Mouse (Mus musculus): ENCODE data around the gene Gm4181. TPM values are rescaled to one million over a fixed set of nuclear protein-coding genes. Genes with fewer than 3 reads are reported as not detected.
"Not testable (repeated sequence)": the region's sequence is repeated elsewhere in the genome, so short reads cannot be mapped to it uniquely, and the experiment has no call there.

Gene Gm4181
- polyA plus RNA-seq (2012; ENCODE audit: insufficient read depth, insufficient read length, missing spikeins) = not detected in 2 replicates

DNA sequence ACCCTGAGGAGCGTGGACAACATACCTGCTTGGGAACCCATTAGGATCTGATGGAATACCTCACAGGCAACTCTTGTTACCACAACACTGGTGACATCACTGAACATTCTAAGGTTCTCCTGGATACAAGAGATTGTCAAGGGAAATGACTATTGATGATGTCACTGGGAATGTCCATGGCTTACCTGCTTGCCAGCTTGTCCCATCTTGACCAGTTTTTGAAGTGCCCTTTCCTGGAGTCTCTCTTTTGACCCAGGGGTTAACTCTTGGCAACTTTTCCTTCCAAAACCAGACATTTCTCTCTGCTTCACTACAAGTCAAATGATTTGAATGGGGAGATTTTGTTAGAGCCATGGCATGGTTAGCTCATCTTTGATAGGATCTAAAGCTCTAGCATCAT is at the start of gene Gm4181:
TSS of gene Gm4181 (minus strand) at position 101 of the 400 bp plus-strand sequence.
- H3K4me3 ChIP-seq (ENCODE audit: insufficient read depth, low read length); H3K27ac ChIP-seq (ENCODE audit: insufficient read depth, low read depth, low read length); H3K4me1 ChIP-seq (ENCODE audit: control insufficient read depth, insufficient read depth, low read length): not testable (repeated sequence)

DNA sequence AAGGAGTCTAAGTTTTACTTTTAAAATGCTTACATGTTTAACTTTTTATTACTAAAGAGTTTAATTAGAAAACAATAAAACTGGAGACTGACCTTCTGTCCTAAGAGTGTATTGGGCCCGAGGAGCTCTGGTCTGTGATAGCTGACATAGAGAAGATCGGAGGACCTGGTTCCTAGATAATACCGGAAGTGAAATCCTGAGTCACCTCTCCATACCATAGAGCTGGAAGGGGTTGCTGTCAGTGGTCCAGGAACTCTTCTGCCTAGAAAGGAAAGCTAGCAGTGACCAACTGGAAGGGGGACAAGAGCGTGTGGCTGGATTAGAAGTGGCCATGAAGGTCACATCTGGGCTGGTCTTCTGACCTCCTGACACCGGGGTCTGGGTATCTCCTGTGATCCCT is 41.8 kb upstream of the Gm4181 start:
- no peak overlapping the region for H3K27ac ChIP-seq (ENCODE audit: insufficient read depth, low read depth, low read length)
- TF ChIP-seq CTCF (IDR thresholded peaks at IDR 0.05; ENCODE audit: low read depth, low read length) (no peak), POLR2A (IDR thresholded peaks at IDR 0.05; ENCODE audit: borderline replicate concordance, low read depth, low read length) (no peak)
- H3K4me3 ChIP-seq (ENCODE audit: insufficient read depth, low read length) = no peak overlapping the region
- H3K4me1 ChIP-seq (ENCODE audit: control insufficient read depth, insufficient read depth, low read length) = no peaks in the 10 kb centered on the region

DNA sequence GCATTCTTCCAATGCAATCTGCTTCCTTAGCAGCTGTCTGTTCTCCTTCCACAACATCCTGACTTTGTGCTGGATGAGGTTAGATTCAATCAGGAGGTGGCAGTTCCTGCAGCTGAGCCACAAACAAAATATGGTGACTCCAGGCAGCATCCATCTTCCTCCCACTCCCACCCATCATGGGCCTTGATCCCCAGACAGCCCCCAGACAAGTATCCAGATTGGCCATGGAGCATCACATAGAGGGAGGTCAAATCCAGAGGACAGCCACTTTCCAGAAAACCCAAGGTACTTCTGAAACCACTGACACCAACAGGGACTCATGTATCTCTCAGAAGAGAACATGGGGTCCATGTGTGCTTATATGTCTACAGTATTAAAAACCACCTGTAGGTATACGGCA is 3.0 kb downstream of the Gm4181 start:
- not testable (repeated sequence) for H3K4me1 ChIP-seq (ENCODE audit: control insufficient read depth, insufficient read depth, low read length); H3K4me3 ChIP-seq (ENCODE audit: insufficient read depth, low read length); H3K27ac ChIP-seq (ENCODE audit: insufficient read depth, low read depth, low read length)

DNA sequence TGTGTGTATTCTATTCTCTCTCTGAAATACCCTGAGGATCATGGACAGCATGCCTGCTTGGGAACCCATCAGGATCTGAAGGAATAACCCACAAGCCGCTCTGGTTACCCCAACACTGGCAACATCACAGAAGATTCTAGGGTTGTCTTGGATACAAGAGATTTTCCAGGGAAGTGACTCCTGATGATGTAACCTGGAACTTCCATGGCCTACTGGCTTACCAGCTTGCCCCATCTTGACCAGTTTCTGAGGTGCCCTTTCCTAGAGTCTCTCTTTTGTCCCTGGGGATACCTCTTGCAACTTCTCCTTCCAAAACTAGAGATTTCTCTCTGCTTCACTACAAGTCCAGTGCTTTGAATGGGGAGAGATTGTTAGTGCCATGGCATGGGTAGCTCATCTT is 24.3 kb downstream of the Gm4181 start, which contains the start of gene Gm17078:
TSS of gene Gm17078 (minus strand) at position 101 of the 400 bp plus-strand sequence.
- Histone ChIP-seq H3K4me1 (ENCODE audit: control insufficient read depth, insufficient read depth, low read length) (no peaks in the 10 kb centered on the region), H3K4me3 (ENCODE audit: insufficient read depth, low read length) (no peak within 1 kb of the TSS), H3K27ac (ENCODE audit: insufficient read depth, low read depth, low read length) (no peak within 1 kb of the TSS)
- TF ChIP-seq POLR2A (IDR thresholded peaks at IDR 0.05; ENCODE audit: borderline replicate concordance, low read depth, low read length) (no peak), CTCF (IDR thresholded peaks at IDR 0.05; ENCODE audit: low read depth, low read length) (no peak)

DNA sequence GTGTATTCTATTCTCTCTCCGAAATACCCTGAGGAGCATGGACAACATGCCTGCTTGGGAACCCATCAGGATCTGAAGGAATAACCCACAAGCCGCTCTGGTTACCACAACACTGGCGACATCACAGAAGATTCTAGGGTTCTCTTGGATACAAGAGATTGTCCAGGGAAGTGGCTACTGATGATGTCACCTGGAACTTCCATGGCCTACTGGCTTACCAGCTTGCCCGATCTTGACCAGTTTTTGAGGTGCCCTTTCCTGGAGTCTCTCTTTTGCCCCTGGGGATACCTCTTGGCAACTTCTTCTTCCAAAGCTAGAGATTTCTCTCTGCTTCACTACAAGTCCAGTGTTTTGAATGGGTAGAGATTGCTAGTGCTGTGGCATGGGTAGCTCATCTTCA is 43.4 kb downstream of the Gm4181 start, which contains the start of gene Gm17174:
TSS of gene Gm17174 (minus strand) at position 101 of the 400 bp plus-strand sequence.
- H3K4me3 ChIP-seq (ENCODE audit: insufficient read depth, low read length); H3K4me1 ChIP-seq (ENCODE audit: control insufficient read depth, insufficient read depth, low read length); H3K27ac ChIP-seq (ENCODE audit: insufficient read depth, low read depth, low read length): not testable (repeated sequence)

Other genes with a start within 250 kb of the Gm4181 start
- gene Vmn2r88, start 224.8 kb downstream of the Gm4181 start, polyA plus RNA-seq (2012; ENCODE audit: insufficient read depth, insufficient read length, missing spikeins) = not detected in 2 replicates
- gene Vmn2r89, start 183.8 kb downstream of the Gm4181 start, polyA plus RNA-seq (2012; ENCODE audit: insufficient read depth, insufficient read length, missing spikeins) = 0.15 TPM in 1 of 2 replicates, not detected in the other
- gene Gm5622, start 82.9 kb downstream of the Gm4181 start, polyA plus RNA-seq (2012; ENCODE audit: insufficient read depth, insufficient read length, missing spikeins) = not detected in 2 replicates
- not detected in 2 replicates for gene Gm17175, start 61.6 kb downstream of the Gm4181 start, polyA plus RNA-seq (2012; ENCODE audit: insufficient read depth, insufficient read length, missing spikeins)
- not detected in 2 replicates for gene Gm17174, start 43.5 kb downstream of the Gm4181 start, polyA plus RNA-seq (2012; ENCODE audit: insufficient read depth, insufficient read length, missing spikeins)
- not detected in 2 replicates for gene Gm17078, start 24.4 kb downstream of the Gm4181 start, polyA plus RNA-seq (2012; ENCODE audit: insufficient read depth, insufficient read length, missing spikeins)
- not detected in 2 replicates for gene Gm17079, start 59.8 kb upstream of the Gm4181 start, polyA plus RNA-seq (2012; ENCODE audit: insufficient read depth, insufficient read length, missing spikeins)
- not detected in 2 replicates for gene Gm5800, start 81.5 kb upstream of the Gm4181 start, polyA plus RNA-seq (2012; ENCODE audit: insufficient read depth, insufficient read length, missing spikeins)
- not detected in 2 replicates for gene Ang4, start 137.9 kb upstream of the Gm4181 start, polyA plus RNA-seq (2012; ENCODE audit: insufficient read depth, insufficient read length, missing spikeins)
- not detected in 2 replicates for gene AY358078, start 164.4 kb upstream of the Gm4181 start, polyA plus RNA-seq (2012; ENCODE audit: insufficient read depth, insufficient read length, missing spikeins)
- not detected in 2 replicates for gene Ear6, start 218.0 kb upstream of the Gm4181 start, polyA plus RNA-seq (2012; ENCODE audit: insufficient read depth, insufficient read length, missing spikeins)
- gene Mettl17, start 249.2 kb upstream of the Gm4181 start, polyA plus RNA-seq (2012; ENCODE audit: insufficient read depth, insufficient read length, missing spikeins) = 18.6 and 19.4 TPM in 2 replicates

All from bone marrow macrophage, adult 2 months (primary cell).